ENCODE assay signal across 19 mouse cellular contexts in genomic region chr9:65381017-65381590, GRCm38 (mm10). TPM values are rescaled to one million over a fixed set of nuclear protein-coding genes. Genes with fewer than 3 reads are reported as not detected.
"Had no signal": no experiment of that assay in that cellular context is flagged by ENCODE, and none has a peak within 500 bp of the region (broad histone marks: within the 10 kb centered on the region; RNA-seq: fewer than 3 reads in every experiment).

No protein-coding gene starts in this region.

- H3K36me3 ChIP-seq: stomach, embryonic 15.5 days had no signal

- H3K27me3 ChIP-seq: limb, embryonic 12.5 days; midbrain, embryonic 12.5 days; neural tube, embryonic 12.5 days; stomach, embryonic 15.5 days had no signal

- DNase-seq: kidney, adult 11 months; kidney, adult 9 months; kidney, postnatal 10 days; kidney, postnatal 4 days; liver; spleen, adult 18-20 months; thymus, adult 2 months; thymus, postnatal 25 days had no signal

- H3K9me3 ChIP-seq: limb, embryonic 12.5 days; midbrain, embryonic 12.5 days; neural tube, embryonic 12.5 days; stomach, embryonic 15.5 days had no signal

- H3K4me1 ChIP-seq: midbrain, embryonic 12.5 days had no signal

- H3K4me3 ChIP-seq: layer of hippocampus, adult 2 months; limb, embryonic 12.5 days; midbrain, embryonic 12.5 days; neural tube, embryonic 12.5 days; stomach, embryonic 15.5 days had no signal

- H3K27ac ChIP-seq: layer of hippocampus, adult 2 months; limb, embryonic 12.5 days; liver, embryonic 14.5 days; midbrain, embryonic 12.5 days; neural tube, embryonic 12.5 days; stomach, embryonic 15.5 days had no signal

- H3K9ac ChIP-seq: limb, embryonic 12.5 days; liver, embryonic 14.5 days; midbrain, embryonic 12.5 days; neural tube, embryonic 12.5 days; stomach, embryonic 15.5 days had no signal

- H3K4me2 ChIP-seq: limb, embryonic 12.5 days; midbrain, embryonic 12.5 days; neural tube, embryonic 12.5 days; stomach, embryonic 15.5 days had no signal

RNA-seq across cellular contexts. Expression of gene Kbtbd13, which starts 10.3 kb away (rescaled TPM):
- total RNA-seq: megakaryocyte, adult 5-6 weeks; neutrophil, adult 5-6 weeks had no signal

RNA-seq across cellular contexts. Expression of gene Rasl12, which starts 17.2 kb away (rescaled TPM):
- total RNA-seq: neutrophil, adult 5-6 weeks had no signal

RNA-seq across cellular contexts. Expression of gene Slc51b, which starts 41.7 kb away (rescaled TPM):
- total RNA-seq: layer of hippocampus, adult 2 months; layer of hippocampus, postnatal 10 days; left cerebral cortex, postnatal 36 days; megakaryocyte, adult 5-6 weeks; neutrophil, adult 5-6 weeks had no signal
- polyA plus RNA-seq: limb, embryonic 12.5 days; midbrain, embryonic 12.5 days; neural tube, embryonic 12.5 days; testis, adult 2 months had no signal
